Mouse (Mus musculus) myocyte (in vitro differentiated cells): ENCODE measurements around the gene Cep83. TPM values are rescaled to one million over a fixed set of nuclear protein-coding genes. Genes with fewer than 3 reads are reported as not detected.
A peak's percentile ranks its signal among the peaks of the same experiment; 100 is the strongest.

Source experiments
- H3K27me3 ChIP-seq: one replicate; pipeline ENCODE4 v1.6.1; 2011; ENCODE audit not compliant: control insufficient read depth, insufficient read depth, insufficient read length
- H3K36me3 ChIP-seq: one replicate; pipeline ENCODE4 v1.6.1; 2011; ENCODE audit not compliant: control insufficient read depth, insufficient read depth
- H3K4me2 ChIP-seq: one replicate; pipeline ENCODE4 v1.6.1; 2011; ENCODE audit warnings: low read depth, control low read depth
- H3K4me3 ChIP-seq: one replicate; pipeline ENCODE4 v1.5.1; 2011; ENCODE audit warnings: mild to moderate bottlenecking, control low read depth, moderate library complexity
- H3K79me2 ChIP-seq: one replicate; pipeline ENCODE4 v1.6.1; 2011; ENCODE audit not compliant: control insufficient read depth, insufficient read depth
- H3ac ChIP-seq: one replicate; pipeline ENCODE4 v1.6.1; 2011; ENCODE audit not compliant: control insufficient read depth, insufficient read length
- CEBPB ChIP-seq: IDR thresholded peaks from 2 replicates; pipeline ENCODE4 v1.6.1; 2011; ENCODE audit warnings: mild to moderate bottlenecking, moderate library complexity; ENCODE audit not compliant: poor library complexity, insufficient read depth, severe bottlenecking
- E2F4 ChIP-seq: IDR thresholded peaks from one replicate; pipeline ENCODE4 v1.6.1; 2011; ENCODE audit warnings: mild to moderate bottlenecking, control low read depth, moderate library complexity; ENCODE audit not compliant: insufficient read depth
- MAX ChIP-seq: IDR thresholded peaks from one replicate; pipeline ENCODE4 v1.6.1; 2011; ENCODE audit warnings: low read depth, mild to moderate bottlenecking, control low read depth
- MYOD1 ChIP-seq, 3 experiments: IDR thresholded peaks; one replicate each; pipeline ENCODE4 v1.6.1; 2011; ENCODE audit warnings: control low read depth in 2 of 3, low read depth in 2 of 3, mild to moderate bottlenecking in 2 of 3, moderate library complexity in 1 of 3; ENCODE audit not compliant: insufficient read length in 2 of 3, control insufficient read depth in 1 of 3
- MYOG ChIP-seq, 3 experiments: IDR thresholded peaks; one replicate each; pipeline ENCODE4 v1.6.1; 2011; ENCODE audit warnings: control low read depth in 2 of 3, low read depth in 2 of 3, mild to moderate bottlenecking in 2 of 3; ENCODE audit not compliant: insufficient read length in 2 of 3, control insufficient read depth in 1 of 3, insufficient read depth in 1 of 3
- POLR2A ChIP-seq: IDR thresholded peaks from one replicate; pipeline ENCODE4 v1.6.1; 2011; ENCODE audit warnings: low read depth, mild to moderate bottlenecking, control low read depth, moderate library complexity; ENCODE audit not compliant: insufficient read length
- POLR2AphosphoS2 ChIP-seq: IDR thresholded peaks from one replicate; pipeline ENCODE4 v1.6.1; 2011; ENCODE audit warnings: low read depth, control low read depth; ENCODE audit not compliant: insufficient read length
- REST ChIP-seq: IDR thresholded peaks from one replicate; pipeline ENCODE4 v1.6.1; 2011; ENCODE audit warnings: mild to moderate bottlenecking, control low read depth, moderate library complexity; ENCODE audit not compliant: insufficient read depth, insufficient read length
- SRF ChIP-seq: IDR thresholded peaks from one replicate; pipeline ENCODE4 v1.6.1; 2011; ENCODE audit warnings: low read depth; ENCODE audit not compliant: control insufficient read depth, insufficient read length
- TCF12 ChIP-seq: IDR thresholded peaks from one replicate; pipeline ENCODE4 v1.6.1; 2011; ENCODE audit warnings: mild to moderate bottlenecking, control low read depth; ENCODE audit not compliant: poor library complexity, insufficient read depth, severe bottlenecking
- TCF3 ChIP-seq: IDR thresholded peaks from one replicate; pipeline ENCODE4 v1.6.1; 2011; ENCODE audit warnings: low read depth, control low read depth; ENCODE audit not compliant: insufficient read length
- USF1 ChIP-seq: IDR thresholded peaks from one replicate; pipeline ENCODE4 v1.6.1; 2011; ENCODE audit warnings: low read depth, mild to moderate bottlenecking, control low read depth, moderate library complexity
- polyA plus RNA-seq: library from polyadenylated mRNA; unstranded; fragments of >200 nt; fragmentation: generic; extraction: Trizol; gene quantifications from one replicate; pipeline ENCODE4 v1.2.1, GENCODE M21; 2012; ENCODE audit warnings: missing spikeins

Cep83 gene
- polyA plus RNA-seq, 1 experiment: 6.4 TPM

- no peaks in the 10 kb centered on the region for H3K79me2 ChIP-seq
- TF ChIP-seq SRF (no peak), MYOG (IDR thresholded peaks at IDR 0.05; ENCODE audit: control insufficient read depth in 1 of 3, insufficient read depth in 1 of 3, insufficient read length in 2 of 3, low read depth in 2 of 3) (no peak), CEBPB (no peak), USF1 (no peak), POLR2A (no peak), MAX (no peak), REST (no peak), TCF12 (no peak), POLR2AphosphoS2 (no peak), E2F4 (no peak)
- H3K4me2 ChIP-seq: no peak overlapping the region
- H3K27me3 ChIP-seq: no peaks in the 10 kb centered on the region
- no peak overlapping the region for H3K4me3 ChIP-seq
- H3K36me3 ChIP-seq: no peaks in the 10 kb centered on the region
- no peak overlapping the region for H3ac ChIP-seq
Observed at GRCm38 (mm10) chr10:94664455-94664854, 24.0 kb upstream of the Cep83 start.

- TF ChIP-seq SRF (no peak), USF1 (no peak), TCF12 (no peak), TCF3 (no peak), MAX (no peak), MYOG (IDR thresholded peaks at IDR 0.05; ENCODE audit: control insufficient read depth in 1 of 3, insufficient read depth in 1 of 3, insufficient read length in 2 of 3, low read depth in 2 of 3) (no peak), POLR2AphosphoS2 (no peak), REST (no peak), MYOD1 (IDR thresholded peaks at IDR 0.05; ENCODE audit: control insufficient read depth in 1 of 3, insufficient read length in 2 of 3, low read depth in 2 of 3) (no peak), CEBPB (no peak), POLR2A (no peak)
- Histone ChIP-seq H3ac (no peak overlapping the region), H3K27me3 (no peaks in the 10 kb centered on the region), H3K4me2 (no peak overlapping the region), H3K36me3 (no peaks in the 10 kb centered on the region), H3K4me3 (no peak overlapping the region), H3K79me2 (no peaks in the 10 kb centered on the region)
Observed at GRCm38 (mm10) chr10:94668147-94668546, 20.3 kb upstream of the Cep83 start.

GRCm38 (mm10) chr10:94687801-94688419 lies 544 bp upstream of the Cep83 start:
- H3K36me3 ChIP-seq: no peaks in the 10 kb centered on the region
- H3K79me2 ChIP-seq: peaks cover 25% of the 10 kb centered on the region
- TF ChIP-seq REST: no peak
- no peak for TF ChIP-seq TCF3
- TF ChIP-seq POLR2A: no peak
- TF ChIP-seq MYOD1 (IDR thresholded peaks at IDR 0.05; ENCODE audit: control insufficient read depth in 1 of 3, insufficient read length in 2 of 3, low read depth in 2 of 3): no peak
- TF ChIP-seq E2F4: no peak
- TF ChIP-seq TCF12: no peak
- TF ChIP-seq POLR2AphosphoS2: no peak
- no peak for TF ChIP-seq MAX
- no peak for TF ChIP-seq MYOG (IDR thresholded peaks at IDR 0.05; ENCODE audit: control insufficient read depth in 1 of 3, insufficient read depth in 1 of 3, insufficient read length in 2 of 3, low read depth in 2 of 3)
- TF ChIP-seq SRF: no peak
- no peak for TF ChIP-seq USF1
- H3K27me3 ChIP-seq: no peaks in the 10 kb centered on the region
- peak overlapping the region; percentile 66 for H3K4me2 ChIP-seq
- peak overlapping the region; percentile 72 for H3K4me3 ChIP-seq
- peak overlapping the region; percentile 65 for H3ac ChIP-seq

- H3K79me2 ChIP-seq: peaks cover 25% of the 10 kb centered on the region
Observed at GRCm38 (mm10) chr10:94689176-94689510, 689 bp downstream of the Cep83 start.

GRCm38 (mm10) chr10:94690376-94690775 lies 1.9 kb downstream of the Cep83 start:
- peak overlapping the region; percentile 0 for H3K4me2 ChIP-seq
- TF ChIP-seq MYOD1 (IDR thresholded peaks at IDR 0.05; ENCODE audit: control insufficient read depth in 1 of 3, insufficient read length in 2 of 3, low read depth in 2 of 3) (no peak), TCF12 (no peak), POLR2AphosphoS2 (no peak), SRF (no peak), MYOG (IDR thresholded peaks at IDR 0.05; ENCODE audit: control insufficient read depth in 1 of 3, insufficient read depth in 1 of 3, insufficient read length in 2 of 3, low read depth in 2 of 3) (no peak), REST (no peak), USF1 (no peak), POLR2A (no peak), CEBPB (no peak), E2F4 (no peak), TCF3 (no peak), MAX (no peak)

More at GRCm38 (mm10) chr10:94689176-94689510, 689 bp downstream of the Cep83 start:
- peak overlapping the region; percentile 94 for H3K4me2 ChIP-seq
- TF ChIP-seq POLR2AphosphoS2: no peak
- no peak for TF ChIP-seq POLR2A
- TF ChIP-seq SRF: no peak
- no peak for TF ChIP-seq REST
- TF ChIP-seq TCF3: no peak
- TF ChIP-seq USF1: no peak
- no peak for TF ChIP-seq MYOD1 (IDR thresholded peaks at IDR 0.05; ENCODE audit: control insufficient read depth in 1 of 3, insufficient read length in 2 of 3, low read depth in 2 of 3)
- no peak for TF ChIP-seq MAX
- TF ChIP-seq TCF12: no peak
- TF ChIP-seq CEBPB: no peak
- no peak for TF ChIP-seq E2F4
- no peak for TF ChIP-seq MYOG (IDR thresholded peaks at IDR 0.05; ENCODE audit: control insufficient read depth in 1 of 3, insufficient read depth in 1 of 3, insufficient read length in 2 of 3, low read depth in 2 of 3)
- no peaks in the 10 kb centered on the region for H3K36me3 ChIP-seq
- peak overlapping the region; percentile 65 for H3ac ChIP-seq
- H3K27me3 ChIP-seq: no peaks in the 10 kb centered on the region
- H3K4me3 ChIP-seq: peak overlapping the region; percentile 72

More at GRCm38 (mm10) chr10:94690376-94690775, 1.9 kb downstream of the Cep83 start:
- Histone ChIP-seq H3K36me3 (no peaks in the 10 kb centered on the region), H3K27me3 (no peaks in the 10 kb centered on the region), H3K79me2 (peaks cover 30% of the 10 kb centered on the region), H3ac (no peak overlapping the region), H3K4me3 (no peak overlapping the region)
